Mouse (Mus musculus) right cerebral cortex, postnatal 4 days (tissue): ENCODE data around the gene Gpc6.

Experiments
- DNase-seq: peaks from one replicate; pipeline ENCODE4 v3.0.0-alpha.2; 2022

Gene Gpc6

GRCm38 (mm10) chr14:117256192-117256591, 331.1 kb downstream of the Gpc6 start:
- DNase-seq: no peak

GRCm38 (mm10) chr14:117265653-117266052, 340.5 kb downstream of the Gpc6 start:
- no peak for DNase-seq

- DNase-seq: no peak
Observed at GRCm38 (mm10) chr14:117267823-117268601, 342.9 kb downstream of the Gpc6 start.

GRCm38 (mm10) chr14:117283631-117284030, 358.5 kb downstream of the Gpc6 start:
- no peak for DNase-seq

DNA sequence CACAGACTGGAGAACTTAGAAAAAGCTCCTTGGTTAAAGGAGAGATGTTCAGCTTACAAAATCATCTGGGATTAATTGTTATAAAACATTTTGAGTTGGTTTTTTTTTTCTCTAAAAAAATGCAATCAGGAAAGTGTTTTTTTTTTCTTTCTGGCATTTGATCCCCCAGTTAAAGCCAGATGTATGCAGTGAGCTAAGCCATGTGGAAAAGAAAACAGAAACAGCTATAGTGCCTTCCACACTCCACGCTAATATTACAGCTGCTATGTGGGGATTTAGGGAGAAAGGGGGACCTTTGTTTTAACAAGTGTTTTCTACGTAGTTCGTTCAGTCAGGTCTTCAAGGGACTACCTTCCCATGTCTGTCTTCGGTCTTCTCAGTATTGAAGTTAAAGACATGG, 368.6 kb downstream of the Gpc6 start:
- no peak for DNase-seq

DNA sequence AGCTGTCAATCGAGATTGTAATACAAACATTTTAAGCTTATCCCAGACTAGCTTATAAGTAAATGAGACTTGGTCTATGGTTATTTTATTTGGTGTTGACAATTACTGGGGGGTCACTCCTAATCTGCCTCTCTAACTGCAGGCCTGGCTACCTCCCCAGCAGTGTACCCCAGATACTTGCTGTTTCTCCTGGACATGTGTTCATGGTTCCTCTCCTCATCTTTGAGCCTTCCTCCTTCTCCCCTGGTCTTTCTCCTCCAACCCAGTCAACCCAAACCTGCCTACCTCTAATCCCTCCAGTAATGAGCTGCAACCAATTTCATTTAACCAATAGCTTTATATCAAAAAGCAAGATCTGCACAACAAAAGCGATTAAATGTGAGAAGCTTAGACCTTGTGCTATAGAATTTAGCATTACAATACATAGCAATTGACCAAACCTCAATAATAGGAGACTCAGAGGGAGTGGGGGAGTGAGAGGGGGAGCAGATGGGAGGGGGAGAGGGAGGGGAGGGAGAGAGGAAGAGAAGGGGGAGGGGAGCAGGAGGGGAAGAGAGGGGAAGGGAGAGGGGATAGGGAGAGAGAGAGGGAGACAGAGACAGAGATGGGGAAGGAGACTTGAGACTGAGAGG, 371.2 kb downstream of the Gpc6 start:
- no peak for DNase-seq

- DNase-seq: no peak
Observed at GRCm38 (mm10) chr14:117301019-117301418, 375.9 kb downstream of the Gpc6 start.

GRCm38 (mm10) chr14:117303901-117304722, 379.0 kb downstream of the Gpc6 start:
- no peak for DNase-seq

DNA sequence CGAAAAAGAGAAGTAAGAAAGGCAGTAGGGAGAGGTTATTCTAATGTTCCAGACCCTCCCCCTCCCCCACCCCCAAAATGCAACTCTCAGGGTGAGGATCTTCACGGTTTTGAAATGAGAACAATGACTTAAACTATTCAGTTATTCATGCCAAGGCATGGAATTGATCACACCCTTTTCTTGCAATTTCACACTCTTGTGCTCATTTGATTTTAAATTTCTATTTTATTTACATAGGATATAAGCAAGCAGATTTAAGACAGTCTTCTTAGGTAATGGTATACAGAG, 379.6 kb downstream of the Gpc6 start:
- no peak for DNase-seq

GRCm38 (mm10) chr14:117309997-117310520, 384.9 kb downstream of the Gpc6 start:
- no peak for DNase-seq

- DNase-seq: no peak
Observed at GRCm38 (mm10) chr14:117324214-117324613, 399.1 kb downstream of the Gpc6 start.

DNA sequence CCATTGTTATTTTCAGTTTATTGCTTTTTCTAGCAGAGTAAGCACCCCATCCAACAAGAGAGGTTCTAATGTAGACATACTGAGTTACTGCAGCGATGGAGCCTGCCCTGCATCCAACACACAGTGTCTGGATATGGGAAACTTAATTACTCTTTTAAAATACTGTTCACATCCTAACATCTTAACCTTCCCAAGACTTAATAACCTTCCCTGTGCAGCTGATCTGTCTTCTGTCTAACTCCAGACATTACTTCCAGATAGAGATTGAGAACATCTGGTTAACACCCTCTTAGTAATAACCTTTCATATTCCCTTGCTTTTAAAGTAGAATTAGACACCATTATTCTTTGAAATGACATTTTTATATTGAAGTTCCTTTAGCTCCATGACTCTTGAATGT, 407.1 kb downstream of the Gpc6 start:
- no peak for DNase-seq

DNA sequence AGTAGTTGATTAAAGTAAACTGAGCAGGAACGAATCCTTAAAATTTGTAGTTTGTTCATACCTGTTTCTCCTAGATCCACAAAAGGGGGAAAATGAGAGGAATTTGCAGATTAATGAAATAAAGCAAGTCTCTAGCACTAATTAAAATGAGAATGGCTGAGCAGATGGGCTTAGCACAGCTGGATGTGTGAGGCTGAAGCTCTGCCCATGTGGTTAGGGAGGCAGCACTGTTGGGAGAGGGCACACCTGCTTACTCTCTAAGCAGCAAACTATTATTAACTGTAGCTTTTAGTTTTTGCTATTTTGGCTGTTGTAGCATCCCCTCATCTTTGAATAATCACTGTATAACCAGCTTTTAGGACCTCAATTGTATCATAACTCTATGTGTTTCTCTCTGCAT, 412.2 kb downstream of the Gpc6 start:
- no peak for DNase-seq

DNA sequence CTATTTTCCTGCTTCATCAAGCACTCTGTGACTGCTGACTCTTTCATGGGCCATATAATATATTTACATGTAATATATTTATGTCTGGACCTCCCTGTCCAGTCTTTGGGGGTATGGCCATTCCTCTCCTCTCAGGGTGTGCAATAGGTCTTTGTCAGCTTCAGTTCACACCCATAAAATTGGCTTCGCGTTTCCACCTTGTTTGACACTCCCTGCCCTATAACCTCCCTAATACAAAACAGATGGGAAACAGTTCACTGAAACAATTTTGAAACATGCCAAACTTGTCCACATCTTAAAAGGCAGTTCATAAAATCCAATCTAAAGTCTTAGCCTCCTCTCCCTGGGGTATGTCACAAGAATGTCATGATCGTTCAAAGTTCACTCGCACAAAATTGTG, 415.4 kb downstream of the Gpc6 start:
- DNase-seq: no peak

DNA sequence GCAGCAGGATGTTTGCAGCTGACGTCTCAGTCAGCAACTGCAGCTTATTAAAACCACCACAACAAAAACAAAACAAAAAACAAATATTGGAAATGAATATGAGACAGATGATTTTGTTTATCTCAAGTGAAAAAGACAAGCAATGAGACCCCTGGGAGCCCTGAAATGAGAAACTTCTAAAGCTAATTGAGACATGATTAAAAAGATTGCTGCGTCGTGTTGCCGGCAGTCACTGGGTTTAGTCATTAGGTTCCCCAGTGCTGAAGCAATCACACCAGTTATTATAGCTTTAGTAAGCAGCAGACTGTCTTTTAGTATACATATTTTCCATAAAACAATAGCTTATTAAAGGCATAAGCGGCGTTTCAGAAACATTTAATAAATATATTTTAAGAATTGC, 419.4 kb downstream of the Gpc6 start:
- no peak for DNase-seq

DNA sequence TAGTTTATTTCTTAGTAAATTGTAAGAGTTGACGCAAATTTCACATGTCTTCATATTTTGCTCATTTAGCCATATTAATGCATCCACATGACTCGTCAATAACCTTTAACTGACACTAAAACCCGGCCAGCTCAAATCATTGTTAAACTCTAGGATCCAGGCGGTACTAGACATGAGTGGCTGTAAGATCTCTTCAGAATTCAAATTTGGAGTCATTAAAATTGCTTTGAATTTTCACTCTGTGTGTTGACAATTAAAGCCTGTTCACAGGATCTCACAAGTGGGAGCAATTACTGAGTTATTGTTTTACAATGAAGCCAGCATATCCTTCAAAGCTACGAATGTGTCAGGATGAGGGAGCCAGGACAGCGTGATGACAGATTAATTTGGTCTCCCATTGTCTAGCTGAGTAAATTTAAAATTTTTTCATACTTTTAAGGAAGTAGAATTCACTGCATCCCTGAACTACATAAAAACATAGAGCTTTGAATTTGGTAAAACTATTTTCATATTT, 421.3 kb downstream of the Gpc6 start:
- no peak for DNase-seq

- DNase-seq: no peak
Observed at GRCm38 (mm10) chr14:117351296-117351695, 426.2 kb downstream of the Gpc6 start.

DNA sequence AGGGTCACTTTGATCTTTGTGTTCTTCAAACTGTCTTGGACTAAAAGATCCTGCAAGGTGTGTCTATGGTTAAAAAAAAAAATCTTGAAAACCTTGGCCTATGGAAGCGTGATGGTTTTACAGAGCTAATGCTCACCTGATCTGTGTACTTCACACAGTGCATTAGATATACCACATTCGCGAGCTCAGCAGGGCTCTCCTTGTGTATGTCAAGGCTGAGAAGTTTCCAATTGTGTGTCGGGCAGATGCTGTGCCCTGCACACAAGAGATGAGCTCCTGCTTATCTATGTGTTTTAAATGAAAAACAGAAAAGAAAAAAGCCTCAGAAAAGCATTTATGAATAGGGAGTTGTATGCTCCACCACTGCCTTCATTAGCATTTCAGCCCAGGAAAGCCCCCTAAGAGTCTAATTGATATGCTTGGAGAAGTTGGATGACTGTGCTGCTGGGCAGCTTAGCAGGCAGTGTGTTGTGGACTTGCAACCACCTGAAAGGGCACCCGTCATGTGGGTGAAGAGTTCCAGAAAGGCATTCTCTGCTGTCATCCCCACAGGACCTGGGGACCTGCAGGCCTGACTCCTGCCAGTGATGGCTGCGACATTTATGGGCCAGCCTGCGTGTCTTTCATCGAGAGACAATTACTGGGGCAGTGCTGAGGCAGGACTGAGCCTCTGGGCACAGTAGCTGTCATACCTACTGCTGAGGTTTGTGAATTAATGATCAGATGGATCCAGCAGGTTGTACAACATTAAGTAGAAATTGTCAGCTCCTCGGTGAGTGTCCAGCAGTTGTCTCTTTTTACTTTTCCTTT, 436.2 kb downstream of the Gpc6 start:
- DNase-seq: no peak

DNA sequence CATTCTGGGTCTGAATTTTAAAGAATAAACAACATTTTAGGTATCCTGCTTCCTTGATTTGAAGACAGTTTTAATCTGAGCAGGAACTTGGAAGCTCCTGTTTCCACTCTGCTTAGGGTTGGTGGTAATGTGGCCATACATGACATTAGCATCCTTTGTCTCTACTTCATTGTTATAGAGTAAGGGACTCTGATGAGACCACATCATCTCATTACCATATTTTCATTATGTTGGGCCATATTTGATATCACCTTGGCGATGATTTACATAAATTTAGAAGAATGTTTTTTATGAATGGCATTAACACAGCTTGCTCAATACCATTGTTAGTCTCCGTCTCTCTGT, 436.8 kb downstream of the Gpc6 start:
- DNase-seq: no peak

GRCm38 (mm10) chr14:117369331-117369866, 444.3 kb downstream of the Gpc6 start:
- DNase-seq: peak; percentile 5

DNA sequence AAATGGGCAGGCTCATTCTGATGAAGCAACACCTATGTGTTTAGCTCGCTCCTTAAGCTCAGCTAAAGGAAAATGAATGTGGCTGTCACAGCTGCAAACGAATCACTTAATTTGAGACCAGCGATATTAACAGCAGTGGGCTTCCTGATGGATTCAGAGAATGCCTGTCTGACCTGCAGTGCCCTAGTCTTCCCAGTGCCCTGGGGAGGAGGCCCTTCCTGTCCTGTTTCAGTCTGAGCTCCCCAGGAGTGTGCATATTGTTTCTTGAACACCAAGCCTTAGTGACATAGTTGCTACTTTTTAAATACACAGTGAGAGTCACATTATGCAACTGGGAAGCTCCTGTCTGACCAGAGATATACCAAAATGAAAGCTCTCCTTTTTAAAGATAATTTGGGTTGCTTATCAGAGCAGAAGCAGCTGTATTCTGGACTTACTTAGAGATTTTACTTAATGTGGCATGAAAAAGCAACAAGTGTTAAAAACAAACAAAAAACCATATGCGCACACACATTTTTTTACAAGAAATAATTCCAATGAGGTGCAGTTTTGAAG, 451.8 kb downstream of the Gpc6 start:
- no peak for DNase-seq

- DNase-seq: no peak
Observed at GRCm38 (mm10) chr14:117379979-117380378, 454.9 kb downstream of the Gpc6 start.
